Mouse (Mus musculus) liver, embryonic 13.5 days (tissue): ENCODE measurements around the gene Ppa2. TPM values are rescaled to one million over a fixed set of nuclear protein-coding genes. Genes with fewer than 3 reads are reported as not detected.
A peak's percentile ranks its signal among the peaks of the same experiment; 100 is the strongest.

Experiments
- ATAC-seq: fragments of 200-750 bp; cut with Nextera tagmentation; 2 replicates; pipeline ENCODE4 v1.8.0; 2017; ENCODE audit warnings: low read depth, mild to moderate bottlenecking, moderate number of reproducible peaks, moderate library complexity
- DNase-seq: peaks from one replicate; pipeline ENCODE4 v3.0.0; 2022
- H3K27ac ChIP-seq: fragments of 300-500 bp; sonication (generic); 2 replicates; pipeline ENCODE4 v1.5.1; 2015; ENCODE audit warnings: moderate library complexity, mild to moderate bottlenecking, inconsistent platforms
- H3K27me3 ChIP-seq: fragments of 300-500 bp; sonication (generic); 2 replicates; pipeline ENCODE4 v1.6.1; 2015; ENCODE audit warnings: mild to moderate bottlenecking, inconsistent platforms
- H3K36me3 ChIP-seq: fragments of 300-500 bp; sonication (generic); 2 replicates; pipeline ENCODE4 v1.6.1; 2015; ENCODE audit warnings: mild to moderate bottlenecking, inconsistent platforms
- H3K4me1 ChIP-seq: fragments of 300-500 bp; sonication (generic); replicated peaks from 2 replicates; pipeline ENCODE4 v1.6.1; 2015; ENCODE audit warnings: inconsistent platforms
- H3K4me2 ChIP-seq: fragments of 300-500 bp; sonication (generic); 2 replicates; pipeline ENCODE4 v1.6.1; 2015; ENCODE audit warnings: inconsistent platforms, mild to moderate bottlenecking, moderate library complexity
- H3K4me3 ChIP-seq: fragments of 300-500 bp; sonication (generic); replicated peaks from 2 replicates; pipeline ENCODE4 v1.5.1; 2015; ENCODE audit warnings: mild to moderate bottlenecking, inconsistent platforms
- H3K9ac ChIP-seq: fragments of 300-500 bp; sonication (generic); 2 replicates; pipeline ENCODE4 v1.6.1; 2015; ENCODE audit warnings: mild to moderate bottlenecking, inconsistent platforms
- H3K9me3 ChIP-seq: fragments of 300-500 bp; sonication (generic); replicated peaks from 2 replicates; pipeline ENCODE4 v1.6.1; 2016; ENCODE audit warnings: inconsistent platforms
- WGBS: fragments of 180-500 bp; shearing (Covaris S2); methylation state at CpG from one replicate; pipeline ENCODE4 v1.1.7; 2015; ENCODE audit not compliant: insufficient replicate concordance; 5-methylcytosine and 5-hydroxymethylcytosine counted together
- polyA plus RNA-seq: library from polyadenylated mRNA; unstranded; fragments of >200 nt; fragmentation: Nextera tagmentation; extraction: Ambion mirVana; gene quantifications from 2 replicates; pipeline ENCODE4 v1.2.1, GENCODE M21; 2015

Ppa2 gene
- polyA plus RNA-seq, 1 experiment from 2014 or later = 61.7 TPM

DNA sequence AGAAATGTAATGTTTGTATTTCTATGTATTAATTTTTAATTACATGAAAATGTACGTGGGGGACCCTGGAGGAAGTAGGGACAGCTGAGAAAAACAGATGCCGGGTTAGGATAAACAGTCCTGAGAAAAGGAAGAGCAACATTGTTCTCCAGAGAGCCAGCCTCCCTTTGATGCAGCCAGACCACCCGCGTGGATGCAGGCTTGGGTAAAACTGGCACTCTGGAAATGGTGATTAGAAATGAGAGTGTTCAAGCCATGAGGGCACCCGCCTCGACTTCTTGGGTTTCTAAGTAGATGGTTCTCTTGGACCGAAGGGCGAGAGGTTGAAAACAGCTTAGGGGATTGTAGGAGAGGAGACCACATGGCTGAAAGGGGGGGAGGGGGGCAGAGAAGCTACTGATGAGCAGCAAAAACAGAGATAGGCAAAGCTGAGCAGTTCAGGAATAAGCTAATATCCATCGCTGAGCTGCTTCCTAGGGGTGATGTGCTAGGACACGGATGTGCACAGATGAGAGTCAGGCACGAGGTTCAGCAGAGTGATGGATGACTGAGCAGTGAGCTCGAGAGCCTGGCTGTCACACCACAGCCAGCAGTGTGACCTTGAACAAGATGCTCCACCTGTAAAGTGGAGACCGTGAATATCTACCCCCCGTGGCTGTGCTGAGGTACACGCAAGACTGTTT lies 21.4 kb downstream of the Ppa2 start:
- DNase-seq = no peak
- no peak for ATAC-seq
- H3K4me1 ChIP-seq = no peaks in the 10 kb centered on the region
- no peak overlapping the region for H3K4me3 ChIP-seq
- peaks cover 3% of the 10 kb centered on the region; the same call in 1 of the 2 replicates for H3K36me3 ChIP-seq
- H3K27me3 ChIP-seq = no peaks in the 10 kb centered on the region
- no peak overlapping the region for H3K9ac ChIP-seq
- no peak overlapping the region for H3K27ac ChIP-seq
- 65% methylated on average over 15 of the region's 15 CpGs for WGBS
- no peaks in the 10 kb centered on the region for H3K9me3 ChIP-seq
- H3K4me2 ChIP-seq = no peak overlapping the region

DNA sequence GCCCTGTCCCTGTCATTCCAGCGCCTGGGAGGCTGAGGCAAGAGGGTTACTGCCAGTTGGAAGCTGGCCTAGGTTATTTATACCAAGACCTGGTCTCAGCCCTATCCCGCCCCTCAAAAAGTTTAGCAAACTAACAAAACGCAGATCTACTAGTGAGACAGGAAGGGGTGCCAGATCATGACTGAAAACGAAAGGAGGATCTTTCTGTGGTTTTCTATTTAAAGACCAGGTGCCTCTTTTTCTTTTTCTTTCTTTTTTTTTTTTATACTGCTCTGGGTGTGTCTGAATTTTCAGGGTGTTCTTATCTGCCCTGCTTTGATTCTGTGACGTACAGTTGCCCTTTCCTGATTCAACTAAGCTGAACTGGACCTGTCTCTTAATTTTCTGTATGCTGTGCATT lies 22.4 kb downstream of the Ppa2 start:
- 37% methylated on average over 5 of the region's 5 CpGs for WGBS
- DNase-seq = no peak
- no peak for ATAC-seq

DNA sequence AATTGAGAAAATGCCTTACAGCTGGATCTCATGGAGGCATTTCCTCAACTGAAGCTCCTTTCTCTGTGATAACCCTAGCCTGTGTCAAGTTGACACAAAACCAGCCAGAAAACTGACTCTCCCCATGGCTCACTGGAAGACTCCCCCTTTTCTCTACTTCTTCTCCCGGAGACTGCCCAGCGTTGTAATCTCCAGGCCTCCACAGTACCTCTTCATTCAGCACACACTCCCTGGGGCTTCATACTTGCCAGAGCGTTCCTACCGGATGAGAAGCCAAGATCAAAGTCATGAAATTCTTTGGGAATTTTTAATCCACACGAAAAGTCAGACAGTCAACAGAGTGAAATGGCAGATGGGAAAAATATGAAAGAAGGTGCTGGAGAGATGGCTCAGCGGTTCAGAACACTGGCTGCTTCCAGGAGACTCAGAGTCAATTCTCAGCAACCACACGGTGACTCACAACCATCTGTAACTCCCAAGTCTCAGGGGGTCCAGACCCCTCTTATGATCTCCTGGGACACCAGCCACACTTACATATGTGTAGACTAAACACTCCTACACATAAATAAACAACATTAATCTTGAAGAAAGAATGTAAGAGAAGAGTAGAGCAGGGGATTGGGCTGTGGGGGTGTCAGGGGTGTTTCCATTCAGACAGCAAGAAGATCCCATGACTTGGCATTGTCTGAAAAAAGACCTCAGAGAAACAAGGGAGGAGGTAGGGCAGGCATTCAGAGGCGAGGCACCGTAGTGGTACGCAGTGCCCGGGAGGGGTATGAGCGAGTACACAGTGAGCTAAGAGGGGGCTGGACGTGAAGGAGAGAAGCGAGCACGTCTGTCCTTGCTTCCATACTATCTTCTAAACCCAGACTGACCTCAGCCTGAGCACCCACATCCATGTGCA lies 23.6 kb downstream of the Ppa2 start:
- ATAC-seq (no peak), DNase-seq (no peak)
- Histone ChIP-seq H3K4me3 (no peak overlapping the region), H3K9me3 (no peaks in the 10 kb centered on the region), H3K27ac (no peak overlapping the region), H3K27me3 (no peaks in the 10 kb centered on the region), H3K36me3 (peaks cover 3% of the 10 kb centered on the region; the same call in 1 of the 2 replicates), H3K9ac (no peak overlapping the region), H3K4me2 (no peak overlapping the region), H3K4me1 (peaks cover 10% of the 10 kb centered on the region)
- WGBS = 75% methylated on average over 15 of the region's 15 CpGs

More for the DNA sequence above, 22.4 kb downstream of the Ppa2 start:
- H3K4me1 ChIP-seq = peaks cover under 1% of the 10 kb centered on the region; the same call in 1 of the 2 replicates
- no peaks in the 10 kb centered on the region for H3K9me3 ChIP-seq
- H3K36me3 ChIP-seq = peaks cover 3% of the 10 kb centered on the region; the same call in 1 of the 2 replicates
- H3K27ac ChIP-seq = no peak overlapping the region
- H3K27me3 ChIP-seq = no peaks in the 10 kb centered on the region
- no peak overlapping the region for H3K9ac ChIP-seq
- no peak overlapping the region for H3K4me2 ChIP-seq
- H3K4me3 ChIP-seq = no peak overlapping the region

DNA sequence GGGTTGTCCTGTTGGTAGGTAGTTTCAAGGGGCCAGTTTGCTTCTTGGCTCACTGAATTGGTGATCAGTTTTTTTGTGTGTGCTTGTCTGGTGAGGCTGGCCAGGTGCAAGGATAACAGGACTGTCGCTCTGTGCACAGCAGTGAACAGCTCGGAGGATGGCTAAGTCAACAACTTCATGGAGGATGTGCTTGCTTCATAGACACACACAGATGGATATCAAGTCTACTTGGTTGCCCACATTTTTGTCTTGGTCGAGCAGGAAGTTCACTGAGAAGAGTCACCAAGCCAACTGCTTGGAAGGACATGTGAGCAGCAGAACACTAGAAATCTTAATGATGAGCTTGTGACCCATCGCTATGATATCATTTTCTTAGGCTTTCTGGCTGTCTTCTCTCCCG lies 24.8 kb downstream of the Ppa2 start:
- ATAC-seq (no peak), DNase-seq (no peak)
- Histone ChIP-seq H3K27me3 (no peaks in the 10 kb centered on the region), H3K4me2 (no peak overlapping the region), H3K36me3 (peaks cover 3% of the 10 kb centered on the region; the same call in 1 of the 2 replicates), H3K4me1 (peaks cover 21% of the 10 kb centered on the region), H3K4me3 (no peak overlapping the region), H3K9ac (no peak overlapping the region), H3K27ac (no peak overlapping the region), H3K9me3 (no peaks in the 10 kb centered on the region)
- WGBS = 61% methylated on average over 5 of the region's 5 CpGs

DNA sequence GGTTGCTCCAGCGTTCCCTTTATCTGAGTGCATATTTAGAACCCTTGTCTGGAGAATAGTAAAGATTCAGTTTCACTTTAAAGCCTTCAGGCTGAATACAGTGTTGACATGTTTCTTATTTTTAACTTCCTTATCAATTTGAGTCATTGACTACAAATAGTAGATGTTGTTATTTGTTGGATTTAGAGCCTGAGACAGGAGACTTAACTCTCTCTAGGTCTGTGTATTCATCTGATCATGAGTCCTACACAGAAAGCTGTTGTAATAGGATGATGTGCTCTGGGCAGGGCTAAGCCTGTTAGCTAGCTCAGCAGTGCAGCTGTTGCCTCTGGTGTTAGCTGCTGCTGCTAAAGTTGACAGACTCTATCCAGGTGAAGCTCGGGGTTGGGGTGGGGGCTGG lies 25.3 kb downstream of the Ppa2 start:
- H3K9ac ChIP-seq = no peak overlapping the region
- DNase-seq = no peak
- H3K4me1 ChIP-seq = peaks cover 21% of the 10 kb centered on the region
- ATAC-seq = no peak
- H3K9me3 ChIP-seq = no peaks in the 10 kb centered on the region
- H3K4me2 ChIP-seq = no peak overlapping the region
- H3K36me3 ChIP-seq = peaks cover 3% of the 10 kb centered on the region; the same call in 1 of the 2 replicates
- H3K4me3 ChIP-seq = no peak overlapping the region
- 63% methylated on average over 2 of the region's 2 CpGs for WGBS
- H3K27me3 ChIP-seq = no peaks in the 10 kb centered on the region
- H3K27ac ChIP-seq = no peak overlapping the region

DNA sequence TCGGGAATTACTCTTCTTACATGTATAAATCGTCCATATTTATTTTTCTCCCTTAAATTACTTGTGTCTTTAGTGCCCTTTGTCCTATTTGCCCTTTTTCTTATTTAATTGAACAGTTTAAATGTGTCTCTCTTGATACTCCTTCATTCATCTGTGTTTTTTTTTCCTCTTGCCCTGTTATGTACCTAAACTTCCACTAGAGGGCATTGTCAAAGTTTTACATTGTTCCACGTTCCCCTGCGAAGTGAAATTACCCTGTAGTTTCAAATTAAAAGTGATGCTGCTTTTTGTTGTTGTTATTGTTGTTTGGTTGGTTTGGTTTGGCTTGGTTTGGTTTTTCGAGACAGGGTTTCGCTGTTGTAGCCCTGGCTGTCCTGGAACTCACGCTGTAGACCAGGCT lies 26.5 kb downstream of the Ppa2 start:
- Histone ChIP-seq H3K4me2 (no peak overlapping the region), H3K4me3 (no peak overlapping the region), H3K9me3 (no peaks in the 10 kb centered on the region), H3K9ac (no peak overlapping the region), H3K36me3 (0 out of 2 replicates have a peak, but pooled peaks cover 3% of the 10 kb centered on the region), H3K27ac (no peak overlapping the region), H3K4me1 (peaks cover 21% of the 10 kb centered on the region), H3K27me3 (no peaks in the 10 kb centered on the region)
- DNase-seq (no peak), ATAC-seq (no peak)
- 61% methylated on average over 7 of the region's 7 CpGs for WGBS

DNA sequence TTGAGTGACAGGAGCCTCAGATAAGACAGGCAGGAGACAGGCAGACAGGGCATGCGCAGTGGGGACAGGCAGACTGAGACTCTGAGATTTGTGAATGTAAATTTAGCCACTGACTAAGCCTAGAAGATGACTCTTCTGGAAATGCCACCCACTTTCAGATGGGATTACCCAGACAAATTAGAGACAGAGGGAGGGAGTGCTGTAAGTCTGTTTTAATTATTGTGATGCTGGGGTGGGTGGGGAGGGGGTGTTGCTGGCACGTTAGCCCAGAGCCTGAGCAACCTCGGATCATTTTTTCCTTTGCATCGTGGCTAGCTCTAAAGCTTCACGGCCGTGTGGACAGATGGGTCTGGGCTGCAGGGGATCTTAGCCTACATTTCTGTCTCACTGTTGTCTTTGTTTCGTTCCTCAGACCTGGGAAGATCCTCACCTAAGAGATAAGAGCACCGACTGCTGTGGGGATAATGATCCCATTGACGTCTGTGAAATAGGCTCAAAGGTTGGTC lies 29.0 kb downstream of the Ppa2 start:
- no peak overlapping the region for H3K4me2 ChIP-seq
- H3K36me3 ChIP-seq = 0 out of 2 replicates have a peak, but pooled peaks cover 4% of the 10 kb centered on the region
- 25% methylated on average over 9 of the region's 9 CpGs for WGBS
- H3K27ac ChIP-seq = no peak overlapping the region
- DNase-seq (no peak), ATAC-seq (no peak)
- H3K4me3 ChIP-seq = no peak overlapping the region
- H3K4me1 ChIP-seq = peaks cover 21% of the 10 kb centered on the region
- H3K9me3 ChIP-seq = no peaks in the 10 kb centered on the region
- H3K9ac ChIP-seq = no peak overlapping the region
- no peaks in the 10 kb centered on the region for H3K27me3 ChIP-seq

DNA sequence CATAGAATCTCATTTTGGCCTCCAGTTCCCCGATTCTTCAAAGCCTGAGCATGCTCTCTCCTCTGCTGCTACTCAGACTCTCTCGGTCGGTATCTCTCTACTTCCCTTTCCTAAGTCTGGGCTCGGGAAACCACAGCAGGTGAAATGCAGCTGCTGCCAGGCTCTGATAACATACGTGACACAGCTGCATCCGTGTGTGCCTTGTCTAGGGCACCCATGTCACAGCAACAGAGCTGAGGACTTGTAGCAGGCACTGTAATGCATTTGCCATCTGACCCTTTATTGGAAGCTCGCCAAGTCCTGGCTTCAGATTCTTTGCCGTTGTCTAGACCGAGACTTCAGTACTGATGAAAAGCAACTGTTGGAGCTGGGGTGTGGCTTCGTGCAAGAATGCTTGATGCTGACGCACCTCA lies 29.5 kb downstream of the Ppa2 start:
- ATAC-seq = peak; percentile 86
- DNase-seq = peak; percentile 36
- Histone ChIP-seq H3K4me3 (no peak overlapping the region), H3K4me1 (peaks cover 21% of the 10 kb centered on the region), H3K27me3 (no peaks in the 10 kb centered on the region), H3K4me2 (no peak overlapping the region), H3K9ac (no peak overlapping the region), H3K9me3 (no peaks in the 10 kb centered on the region), H3K27ac (no peak overlapping the region), H3K36me3 (0 out of 2 replicates have a peak, but pooled peaks cover 4% of the 10 kb centered on the region)
- 15% methylated on average over 11 of the region's 11 CpGs for WGBS

DNA sequence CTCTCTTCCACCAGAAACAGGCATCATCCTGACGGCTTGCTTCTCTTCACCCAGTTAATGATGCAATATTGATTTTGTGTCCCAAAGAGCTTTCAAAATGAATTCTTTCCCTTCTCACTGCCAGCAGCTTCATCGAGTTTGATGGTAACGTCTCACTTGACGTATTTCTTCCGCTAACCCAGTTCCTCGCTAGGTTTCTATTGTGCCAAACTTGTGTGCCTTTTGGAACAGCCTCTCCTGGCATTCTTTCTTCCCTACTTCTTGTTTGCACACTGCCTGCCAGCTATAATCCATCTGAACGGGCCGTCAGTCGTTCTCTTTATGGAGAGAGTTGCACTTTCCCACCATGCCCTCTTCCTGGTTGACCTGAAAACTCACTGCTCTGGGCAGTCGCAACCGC lies 31.2 kb downstream of the Ppa2 start:
- ATAC-seq = no peak
- WGBS = 80% methylated on average over 11 of the region's 11 CpGs
- Histone ChIP-seq H3K4me1 (peaks cover 21% of the 10 kb centered on the region), H3K36me3 (0 out of 2 replicates have a peak, but pooled peaks cover 4% of the 10 kb centered on the region), H3K4me3 (no peak overlapping the region), H3K9me3 (no peaks in the 10 kb centered on the region), H3K27me3 (no peaks in the 10 kb centered on the region), H3K9ac (no peak overlapping the region), H3K27ac (no peak overlapping the region), H3K4me2 (no peak overlapping the region)
- no peak for DNase-seq

DNA sequence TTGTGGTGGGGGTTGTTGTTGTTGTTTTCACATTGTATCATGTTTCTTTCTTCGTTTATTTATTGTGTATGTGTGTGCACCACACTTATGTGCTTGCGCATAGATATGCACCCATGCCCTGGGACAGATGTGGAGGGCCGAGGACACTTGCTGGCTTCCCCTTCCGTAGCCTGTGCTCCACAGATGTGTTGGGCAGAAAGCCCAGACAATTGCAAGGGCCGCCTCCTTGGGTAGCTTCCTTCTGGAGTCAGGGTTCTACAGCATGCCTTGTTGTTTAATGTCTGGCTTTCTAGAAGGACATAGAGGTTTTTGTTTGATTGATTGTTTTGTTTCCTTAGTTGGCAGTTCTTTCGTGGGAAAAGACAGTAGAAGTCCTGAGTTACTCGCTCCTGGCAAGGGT lies 37.6 kb downstream of the Ppa2 start:
- no peak overlapping the region for H3K9ac ChIP-seq
- H3K9me3 ChIP-seq = no peaks in the 10 kb centered on the region
- ATAC-seq (no peak), DNase-seq (no peak)
- H3K27me3 ChIP-seq = no peaks in the 10 kb centered on the region
- H3K4me3 ChIP-seq = no peak overlapping the region
- no peaks in the 10 kb centered on the region for H3K4me1 ChIP-seq
- H3K4me2 ChIP-seq = no peak overlapping the region
- H3K36me3 ChIP-seq = peaks cover 25% of the 10 kb centered on the region
- H3K27ac ChIP-seq = no peak overlapping the region
- 75% methylated on average over 7 of the region's 7 CpGs for WGBS

DNA sequence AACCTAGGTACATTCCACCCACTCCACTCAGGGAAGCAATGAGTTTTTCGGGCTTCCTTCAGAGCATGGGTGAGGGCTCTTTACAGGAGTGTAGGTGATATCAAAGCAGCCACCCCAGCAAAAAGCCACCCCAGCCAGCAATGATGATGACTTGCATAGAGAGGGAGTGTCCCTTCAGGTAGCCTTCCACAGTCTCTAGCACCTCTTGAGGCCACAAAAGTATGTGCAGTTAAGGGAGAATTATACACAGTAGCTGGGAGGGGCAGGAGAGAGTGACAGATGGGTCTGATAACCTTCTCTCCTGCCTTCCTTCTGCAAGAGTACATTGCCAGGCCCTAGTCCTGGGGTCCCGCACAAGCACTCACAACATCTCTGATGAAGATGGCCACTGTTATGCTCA lies 38.9 kb downstream of the Ppa2 start:
- H3K36me3 ChIP-seq = peaks cover 25% of the 10 kb centered on the region
- 77% methylated on average over 2 of the region's 2 CpGs for WGBS
- no peak for ATAC-seq
- no peak for DNase-seq
- no peak overlapping the region for H3K4me3 ChIP-seq
- H3K4me1 ChIP-seq = no peaks in the 10 kb centered on the region
- no peaks in the 10 kb centered on the region for H3K9me3 ChIP-seq
- no peaks in the 10 kb centered on the region for H3K27me3 ChIP-seq
- H3K27ac ChIP-seq = no peak overlapping the region
- no peak overlapping the region for H3K4me2 ChIP-seq
- no peak overlapping the region for H3K9ac ChIP-seq
